Mouse (Mus musculus): ENCODE results near the gene Chac1.
A peak's percentile ranks its signal among the peaks of the same experiment; 100 is the strongest.

Gene Chac1

DNA sequence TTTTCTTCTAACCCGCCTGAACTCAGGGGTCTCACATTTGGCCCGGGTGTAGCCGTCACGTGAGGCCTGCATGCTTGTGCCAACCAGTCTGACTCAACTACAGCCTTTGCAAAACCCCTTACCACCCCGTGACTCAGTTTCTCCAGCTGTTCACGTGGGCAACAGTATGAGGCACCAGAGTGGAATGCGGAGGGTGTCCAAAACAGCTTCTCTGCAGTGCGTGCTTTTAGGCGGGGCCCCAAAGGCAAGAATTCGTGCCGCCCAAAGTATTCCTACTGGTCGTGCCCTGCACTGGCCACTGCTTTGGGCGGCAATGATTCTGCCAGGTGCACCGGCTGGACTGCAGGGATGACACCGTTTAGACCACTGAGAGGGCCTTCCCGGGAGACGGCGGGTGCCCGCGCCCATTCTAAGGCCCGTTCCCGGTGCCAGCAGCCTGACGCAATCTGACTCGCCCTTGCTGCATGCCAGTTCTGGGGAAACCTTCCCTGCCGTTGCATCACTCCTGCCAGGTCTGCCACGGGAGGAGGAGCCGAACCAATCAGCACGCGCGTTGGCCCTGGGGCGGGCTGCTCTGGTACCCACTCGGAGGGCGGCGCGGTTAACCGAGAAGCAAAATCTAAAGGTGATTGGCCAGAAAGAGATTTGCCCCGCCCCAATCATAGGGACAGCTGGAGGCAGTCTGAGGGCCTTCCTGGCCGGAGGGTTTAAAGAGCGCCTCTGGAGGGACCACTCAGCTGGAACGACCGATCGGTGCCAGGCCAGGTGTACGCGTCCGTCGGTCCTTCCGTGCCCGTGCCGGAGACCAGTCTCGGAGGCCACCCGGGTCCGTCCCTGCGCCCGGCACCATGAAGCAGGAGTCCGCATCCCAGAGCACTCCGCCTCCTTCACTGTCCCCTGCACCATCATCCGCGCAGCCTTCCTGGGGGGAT is at the start of gene Chac1:
TSS of gene Chac1 (plus strand) at position 675 of the 932 bp plus-strand sequence.
- peak; percentile 92 for DNase-seq (ENCODE audit: low read depth, low spot score)

DNA sequence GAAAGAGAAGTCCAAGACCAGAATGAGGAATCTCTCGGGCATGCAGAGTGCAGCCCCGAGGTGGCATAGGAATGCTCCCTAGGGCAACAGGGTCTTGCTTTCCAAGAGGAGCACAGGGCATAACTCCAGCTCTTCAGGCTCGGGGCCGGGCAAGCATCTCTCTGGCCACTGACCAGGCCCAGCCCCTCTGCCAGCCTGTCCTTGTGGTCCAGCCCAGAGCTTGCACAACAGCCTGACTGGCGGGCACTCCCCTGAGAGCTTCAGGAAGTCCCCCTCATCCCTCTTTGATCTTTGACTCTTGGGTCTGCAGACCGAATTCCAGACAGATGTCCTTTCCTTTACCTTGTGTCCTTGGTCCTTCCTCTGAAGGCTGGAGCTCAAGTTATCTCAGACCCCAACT is 48.2 kb upstream of the Chac1 start:
- DNase-seq (ENCODE audit: low read depth, low spot score), result no peak

DNA sequence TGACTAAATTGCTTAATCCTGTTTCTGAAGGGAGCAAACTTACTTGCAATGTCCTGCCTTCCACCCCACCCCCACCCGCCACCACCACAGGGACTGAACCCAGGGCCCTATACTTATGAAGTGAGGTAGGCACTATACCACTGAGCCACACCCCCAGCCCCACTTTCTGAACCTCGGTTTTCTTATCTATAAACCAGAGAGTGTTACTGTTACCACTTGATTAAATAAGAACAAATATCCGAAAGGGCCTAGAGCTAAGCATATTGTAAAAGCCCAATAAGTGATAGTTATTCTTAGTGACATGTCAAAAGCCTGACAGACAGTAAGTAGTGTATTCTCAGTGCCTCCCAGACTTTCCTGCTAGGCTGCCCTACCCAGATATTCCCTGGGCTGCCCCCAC is 46.6 kb upstream of the Chac1 start:
- no peak for DNase-seq (ENCODE audit: low read depth, low spot score)

DNA sequence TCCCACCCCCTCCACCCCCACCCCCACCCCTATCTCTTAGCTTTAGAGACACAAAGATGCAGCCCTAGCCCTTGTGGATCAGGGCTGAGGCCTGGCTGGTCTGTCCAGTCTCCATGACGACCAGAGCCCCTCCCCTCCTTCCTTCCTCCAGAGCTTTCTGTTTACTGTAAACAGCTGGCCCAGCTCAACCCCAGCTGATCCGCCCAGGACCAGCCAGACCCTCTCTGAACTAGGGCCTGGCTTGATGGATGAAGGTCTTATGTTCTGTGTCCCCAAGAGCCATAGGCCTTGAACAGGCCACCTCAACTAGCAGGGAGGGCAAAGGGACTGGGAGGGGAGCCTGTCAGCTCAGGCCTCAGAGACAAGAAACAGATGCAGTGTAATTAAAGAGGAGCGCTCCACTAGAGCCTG is 46.2 kb upstream of the Chac1 start:
- peak; percentile 74 for DNase-seq (ENCODE audit: low read depth, low spot score)

DNA sequence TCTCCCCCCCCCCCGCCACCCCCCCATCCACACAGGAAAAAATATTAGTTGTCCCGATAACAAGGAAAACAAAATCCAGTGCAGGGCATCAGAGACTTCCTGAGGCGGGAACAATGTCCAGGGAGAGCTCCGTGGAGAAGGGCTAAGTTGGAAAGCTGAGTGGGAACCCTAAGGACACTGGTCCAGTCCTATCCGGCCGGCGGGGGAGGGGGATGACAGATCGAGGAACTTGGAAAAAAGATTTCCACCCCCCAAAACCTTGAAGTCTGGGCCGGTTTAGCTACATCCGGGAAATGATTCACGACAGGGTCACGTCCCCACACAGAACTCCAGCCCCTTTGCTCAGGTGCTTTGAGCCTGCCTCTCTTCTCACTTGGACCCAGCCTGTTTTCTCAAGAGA is 39.5 kb upstream of the Chac1 start:
- DNase-seq (ENCODE audit: low read depth, low spot score), result no peak

DNA sequence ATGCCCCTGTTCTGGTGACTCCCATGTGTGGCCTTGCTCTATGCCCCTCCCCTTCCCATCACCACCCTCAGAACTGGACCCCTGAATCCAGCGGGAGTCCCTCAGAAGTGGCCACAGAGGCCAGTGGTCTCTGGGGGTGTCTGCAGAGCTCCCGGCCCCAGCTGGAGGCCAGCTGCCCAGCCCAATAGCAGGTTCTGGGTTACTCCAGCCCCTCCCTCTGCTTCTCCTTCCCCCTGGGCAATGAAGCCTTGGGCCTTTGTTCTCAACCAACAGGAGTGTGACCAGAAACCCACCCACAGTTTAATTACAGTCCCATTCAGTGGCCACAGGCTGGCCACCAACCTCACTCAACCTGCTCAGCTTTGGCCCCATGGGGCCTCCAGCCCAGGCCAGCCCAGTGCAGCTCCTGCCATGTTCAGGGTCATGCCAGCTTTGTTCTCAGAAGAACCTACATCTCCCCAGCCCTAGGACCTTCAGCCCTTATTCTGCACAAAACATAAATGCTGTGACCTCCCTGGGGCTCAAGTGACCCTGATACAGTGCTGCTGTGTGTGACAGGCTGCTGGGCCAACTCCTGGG is 38.6 kb upstream of the Chac1 start:
- DNase-seq (ENCODE audit: low read depth, low spot score), result no peak

DNA sequence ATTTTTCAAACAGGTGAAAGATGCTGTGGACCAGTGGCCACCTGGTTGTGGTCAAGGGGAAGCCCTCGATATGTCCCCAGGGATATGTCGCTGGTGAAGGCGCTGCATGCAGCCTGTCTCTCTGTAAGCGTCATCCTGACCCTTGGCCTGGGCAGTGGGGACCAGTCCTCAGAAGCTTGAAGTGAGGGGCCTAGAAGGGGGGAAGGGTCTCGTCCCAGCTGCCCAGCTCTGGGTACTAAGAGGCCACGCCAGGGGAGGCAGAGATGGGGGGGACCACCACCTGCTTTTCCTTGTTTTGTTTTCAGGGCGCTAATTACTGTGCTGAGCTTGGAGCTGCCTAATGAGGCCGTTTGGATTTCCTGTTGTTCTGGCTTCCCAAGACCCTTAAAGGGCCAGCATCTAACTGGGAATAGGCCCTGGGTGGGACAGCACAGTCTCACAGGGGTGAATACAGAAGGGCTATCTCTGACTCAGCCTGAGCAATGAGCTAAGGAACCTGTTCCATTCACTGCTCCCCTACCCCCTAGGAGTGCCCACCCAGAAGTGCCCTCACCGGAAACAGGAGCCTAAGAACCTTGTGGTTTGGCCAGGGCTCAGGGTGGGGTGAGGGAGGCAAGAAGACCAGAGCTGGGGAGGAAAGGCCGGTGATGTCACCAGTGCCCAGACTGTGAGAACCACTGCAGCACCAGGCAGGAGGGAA is 37.1 kb upstream of the Chac1 start:
- DNase-seq (ENCODE audit: low read depth, low spot score), result no peak

DNA sequence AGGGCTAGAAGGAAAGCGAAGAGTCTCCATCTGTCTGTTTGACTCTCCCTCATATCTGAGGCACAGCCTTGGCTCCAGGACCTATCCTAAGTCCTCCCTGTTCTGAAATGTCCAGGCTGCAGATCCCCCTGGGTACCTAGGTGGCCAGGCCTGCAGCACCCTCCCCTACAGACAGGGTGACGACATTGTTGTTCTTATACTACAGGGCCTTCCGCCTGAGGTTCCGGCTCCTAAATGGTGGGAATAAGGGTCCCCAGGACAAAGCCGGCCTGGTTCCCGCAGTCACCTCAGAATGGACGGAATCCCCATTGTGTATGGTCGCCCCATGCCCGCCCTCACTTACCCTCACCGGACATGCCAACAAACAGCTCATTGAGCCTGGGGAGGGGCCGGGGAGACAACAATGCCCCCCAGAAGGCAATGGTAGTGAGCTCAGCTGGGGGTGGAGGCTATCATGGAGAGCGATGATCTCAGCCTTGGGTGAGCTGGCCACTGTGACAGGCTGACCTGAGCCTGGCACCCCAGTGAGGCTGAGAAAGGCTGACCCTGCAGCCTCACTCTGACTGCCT is 36.2 kb upstream of the Chac1 start:
- DNase-seq (ENCODE audit: low read depth, low spot score), result no peak

DNA sequence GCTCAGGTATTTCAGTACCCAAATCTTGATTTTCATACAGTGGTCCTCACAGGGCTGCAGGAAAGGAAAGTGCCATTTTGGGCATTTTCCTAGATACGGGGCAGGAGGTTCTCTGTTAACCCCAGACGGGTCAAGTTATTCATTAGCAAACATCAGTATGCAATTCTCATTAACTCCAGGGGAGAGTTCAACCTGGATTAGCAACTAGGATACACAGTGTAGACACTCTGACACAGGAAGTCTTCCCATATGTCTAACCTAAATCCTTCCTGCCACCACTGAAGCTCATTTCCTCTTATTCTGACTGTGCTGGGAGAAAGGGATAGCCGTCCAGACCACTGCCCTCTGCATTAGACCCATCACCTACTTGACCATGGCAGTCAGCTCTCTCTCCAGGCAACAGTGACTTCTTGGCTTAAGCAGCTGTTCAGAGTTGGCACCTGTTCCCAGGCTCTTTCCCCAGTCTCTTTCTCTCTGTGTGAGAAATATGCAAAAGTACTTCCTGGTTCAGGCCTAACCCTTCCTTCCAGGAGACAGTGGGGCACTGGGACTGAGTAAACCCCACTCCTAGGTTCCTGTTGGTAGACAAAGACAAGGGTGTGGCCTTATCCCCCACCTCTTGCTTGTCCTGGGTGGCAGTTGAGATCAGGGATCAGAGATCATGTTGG is 32.9 kb upstream of the Chac1 start:
- no peak for DNase-seq (ENCODE audit: low read depth, low spot score)

DNA sequence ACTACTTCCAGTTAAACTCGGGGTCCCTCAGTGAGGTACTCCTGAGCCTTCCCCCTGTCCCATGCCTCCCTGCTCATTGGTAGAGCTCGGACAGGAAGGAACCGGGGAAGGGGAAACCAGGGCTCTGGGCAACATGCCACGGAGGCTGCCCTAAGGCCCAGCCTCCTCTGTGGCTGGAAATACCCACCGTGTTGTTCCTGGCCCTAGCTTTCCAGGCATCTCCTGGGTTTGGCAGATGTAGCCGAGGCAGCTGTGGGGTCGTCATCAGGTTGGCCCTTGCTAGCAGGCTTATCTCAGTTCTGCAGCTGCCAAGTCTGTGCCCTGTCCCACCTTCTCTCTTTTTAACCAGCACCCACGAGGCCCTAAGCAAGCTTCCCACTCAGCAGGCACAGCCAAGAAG is 30.5 kb upstream of the Chac1 start:
- no peak for DNase-seq (ENCODE audit: low read depth, low spot score)

DNA sequence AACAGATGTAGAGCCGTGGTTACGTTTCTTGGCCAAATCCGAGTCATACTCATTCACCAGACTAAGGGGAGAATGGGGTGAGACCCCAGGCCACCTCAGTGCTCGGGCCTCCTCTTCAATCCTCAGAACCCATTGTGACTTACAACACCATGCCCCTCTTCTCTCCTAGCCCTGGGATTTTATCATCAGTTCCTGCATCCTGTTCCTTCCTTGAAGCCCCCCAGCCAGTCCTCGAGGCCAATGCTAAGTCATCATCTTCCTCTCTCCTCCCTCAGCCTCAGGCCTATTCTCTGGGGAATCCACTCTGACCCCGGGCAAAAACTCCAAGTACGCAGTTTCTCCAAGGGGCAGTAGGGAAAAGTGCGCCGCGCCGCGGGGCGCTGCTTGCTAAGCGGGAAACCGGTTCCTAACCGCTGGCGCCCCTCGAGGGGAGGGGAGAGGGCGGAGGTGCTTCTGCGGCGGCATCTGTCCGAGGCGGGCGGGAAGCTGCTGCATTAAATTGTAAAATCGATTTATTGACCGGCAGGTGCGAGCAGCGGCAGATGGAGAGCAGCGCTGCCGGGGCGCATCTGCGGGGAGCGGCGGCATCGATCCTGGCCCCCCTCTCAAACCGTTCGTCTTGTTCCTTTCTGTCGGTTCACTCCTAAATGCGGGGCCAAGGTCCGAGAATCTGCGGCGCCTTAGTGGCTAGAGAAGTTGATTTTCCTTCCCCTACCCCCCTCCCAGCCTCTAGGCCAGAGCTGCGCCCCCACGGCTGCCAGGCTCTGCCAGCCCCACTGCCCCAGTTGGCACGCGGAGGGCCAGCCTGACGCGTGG is 29.1 kb upstream of the Chac1 start:
- DNase-seq (ENCODE audit: low read depth, low spot score), result peak; percentile 58

DNA sequence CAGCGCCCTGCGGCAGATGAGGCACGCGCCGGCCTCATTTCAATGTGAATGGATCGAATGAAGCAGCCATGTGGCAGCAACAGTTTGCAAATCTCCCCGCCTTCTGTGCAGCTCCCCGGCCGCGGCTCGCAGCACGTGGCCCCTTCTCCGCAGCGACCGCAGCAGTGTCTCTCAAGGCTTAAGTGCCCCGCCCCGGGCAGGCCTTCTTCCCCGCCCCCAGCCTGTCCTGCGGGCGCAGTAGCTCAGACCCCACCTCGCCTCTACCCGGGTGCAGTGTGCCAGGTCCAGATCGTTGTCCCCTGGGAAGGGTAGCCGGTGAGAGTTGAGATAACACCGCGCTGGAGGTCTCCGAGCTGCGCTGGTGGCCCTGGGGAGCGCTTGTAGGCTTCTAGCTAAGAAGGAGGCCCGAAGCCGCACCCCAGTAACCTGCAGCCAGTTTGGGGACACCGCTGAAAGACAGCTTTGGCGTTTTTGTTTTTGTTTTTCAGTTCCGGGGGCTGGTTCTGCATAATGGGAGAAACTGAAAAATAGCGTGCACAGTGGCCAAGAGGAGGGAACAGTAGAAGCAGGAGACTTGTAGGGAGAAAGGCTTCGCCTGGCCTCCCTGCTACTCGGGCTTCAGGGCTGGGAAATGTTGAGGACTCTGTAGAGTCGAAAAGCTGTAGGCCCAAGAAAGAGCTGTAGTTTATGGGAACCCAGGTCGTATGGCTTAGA is 28.3 kb upstream of the Chac1 start:
- DNase-seq (ENCODE audit: low read depth, low spot score), result peak; percentile 90

DNA sequence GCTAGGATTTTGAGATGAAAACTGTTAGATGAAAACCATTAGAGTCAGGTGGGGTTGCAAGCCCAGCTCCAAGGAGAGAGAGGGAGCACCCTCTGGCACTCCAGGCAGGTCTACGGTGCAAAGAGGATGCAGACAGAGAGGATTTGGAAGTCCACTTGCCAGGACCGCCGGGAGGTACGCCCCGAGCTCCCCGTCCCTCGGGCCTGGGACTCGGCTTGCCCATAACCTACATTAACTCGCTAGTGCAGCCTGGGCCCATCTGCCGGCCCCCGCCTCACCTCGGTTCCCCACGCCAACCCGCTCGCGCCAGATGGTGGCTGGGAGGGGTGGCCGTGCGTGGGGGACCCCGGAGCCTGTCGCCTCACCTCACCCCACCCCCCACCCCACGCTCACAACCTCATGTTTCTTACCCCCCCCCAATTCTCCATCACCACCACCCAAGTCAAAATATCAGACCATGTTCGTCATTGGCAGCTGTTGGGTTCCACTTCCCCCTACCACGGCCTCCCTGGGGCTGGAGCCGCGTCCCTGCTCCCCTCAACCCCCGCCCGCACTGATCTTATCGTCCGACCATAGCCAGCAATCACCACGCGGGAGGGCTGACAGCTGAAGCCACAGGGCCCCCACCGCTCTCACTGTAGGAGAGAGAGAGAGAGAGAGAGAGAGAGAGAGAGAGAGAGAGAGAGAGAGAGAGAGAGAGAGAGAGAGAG is 27.0 kb upstream of the Chac1 start:
- no peak for DNase-seq (ENCODE audit: low read depth, low spot score)

DNA sequence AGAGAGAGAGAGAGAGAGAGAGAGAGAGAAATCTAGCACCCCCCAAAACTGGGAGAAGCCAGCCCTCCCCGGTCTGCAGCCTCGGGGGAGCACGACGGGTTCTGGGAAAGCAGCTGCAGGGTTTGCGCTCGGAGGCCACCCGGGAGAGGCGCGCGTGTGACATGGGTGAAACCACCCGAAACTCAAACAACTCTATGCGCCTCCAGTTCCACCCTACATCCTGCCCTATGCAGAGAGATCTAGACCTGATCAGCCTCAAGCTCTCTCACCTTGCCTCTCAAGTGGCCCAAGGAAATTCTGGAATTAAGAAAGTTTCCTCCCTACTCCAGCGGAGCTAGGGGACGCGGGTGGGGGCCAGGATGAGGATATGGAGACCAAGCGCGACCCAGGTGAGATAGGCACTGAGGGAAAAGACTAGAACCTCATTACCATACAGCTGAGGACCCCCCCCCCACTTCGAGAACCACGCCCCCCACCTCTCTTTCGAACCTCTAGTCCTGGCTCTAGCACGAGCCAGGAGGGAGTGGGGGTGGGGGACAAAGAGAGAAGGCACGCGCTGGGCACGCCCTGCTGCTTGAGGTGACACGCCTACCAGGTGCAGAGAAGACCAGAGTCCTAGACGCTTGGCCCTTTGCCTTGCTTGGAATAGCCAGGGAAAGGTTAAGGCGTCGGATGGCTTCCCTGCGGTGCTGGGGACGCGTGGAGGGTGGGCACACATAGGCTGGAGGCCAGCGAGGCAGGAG is 26.3 kb upstream of the Chac1 start:
- peak; percentile 85 for DNase-seq (ENCODE audit: low read depth, low spot score)

DNA sequence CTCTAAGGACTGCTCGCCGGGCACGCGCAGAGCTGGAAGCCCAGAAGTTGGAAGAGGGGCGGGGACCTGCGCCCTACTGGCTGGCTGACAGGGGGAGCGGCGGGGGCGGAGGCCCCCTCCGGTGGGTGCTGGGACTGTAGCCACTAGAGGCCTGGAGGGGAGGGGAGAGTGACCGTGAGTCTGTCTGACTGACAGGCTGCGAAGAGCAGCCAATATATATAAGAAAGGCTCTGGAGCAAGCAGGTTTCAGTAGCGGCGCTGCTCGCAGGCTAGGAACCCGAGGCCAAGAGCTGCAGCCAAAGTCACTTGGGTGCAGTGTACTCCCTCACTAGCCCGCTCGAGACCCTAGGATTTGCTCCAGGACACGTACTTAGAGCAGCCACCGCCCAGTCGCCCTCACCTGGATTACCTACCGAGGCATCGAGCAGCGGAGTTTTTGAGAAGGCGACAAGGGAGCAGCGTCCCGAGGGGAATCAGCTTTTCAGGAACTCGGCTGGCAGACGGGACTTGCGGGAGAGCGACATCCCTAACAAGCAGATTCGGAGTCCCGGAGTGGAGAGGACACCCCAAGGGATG is 25.4 kb upstream of the Chac1 start, which contains the start of gene Dll4:
TSS of gene Dll4 (plus strand) at position 217 of the 576 bp plus-strand sequence.
- DNase-seq (ENCODE audit: low read depth, low spot score), result peak; percentile 67

DNA sequence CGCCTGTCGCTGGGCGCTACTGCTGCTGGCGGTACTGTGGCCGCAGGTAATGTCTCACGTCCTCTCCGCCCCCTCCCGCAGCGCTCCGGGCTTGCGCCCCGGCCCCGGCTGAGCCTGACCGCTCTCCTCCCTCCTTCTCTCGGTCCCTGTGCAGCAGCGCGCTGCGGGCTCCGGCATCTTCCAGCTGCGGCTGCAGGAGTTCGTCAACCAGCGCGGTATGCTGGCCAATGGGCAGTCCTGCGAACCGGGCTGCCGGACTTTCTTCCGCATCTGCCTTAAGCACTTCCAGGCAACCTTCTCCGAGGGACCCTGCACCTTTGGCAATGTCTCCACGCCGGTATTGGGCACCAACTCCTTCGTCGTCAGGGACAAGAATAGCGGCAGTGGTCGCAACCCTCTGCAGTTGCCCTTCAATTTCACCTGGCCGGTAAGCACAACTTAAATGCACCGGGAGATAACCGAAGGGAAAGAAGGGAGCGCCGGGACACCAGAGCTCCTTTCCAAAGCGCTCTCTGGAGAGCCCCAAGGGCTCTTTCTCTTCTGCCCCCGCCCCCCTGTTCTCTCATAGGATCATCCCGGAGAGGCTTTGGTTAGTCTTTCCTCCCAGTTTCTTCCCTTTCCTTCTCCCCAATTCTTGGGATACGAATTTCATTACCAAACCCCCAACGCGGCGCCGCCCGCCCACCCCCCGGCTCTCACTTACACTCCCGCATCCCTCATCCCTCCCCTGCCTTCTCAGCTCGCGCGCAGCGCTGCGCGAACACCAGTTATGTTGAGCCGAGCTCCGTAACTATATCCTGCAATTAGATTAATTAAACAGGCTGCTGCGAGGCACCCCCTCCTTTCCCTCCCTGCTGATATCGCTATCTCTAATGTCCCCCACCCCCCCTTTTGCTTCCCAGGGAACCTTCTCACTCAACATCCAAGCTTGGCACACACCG is 24.6 kb upstream of the Chac1 start:
- DNase-seq (ENCODE audit: low read depth, low spot score), result no peak

DNA sequence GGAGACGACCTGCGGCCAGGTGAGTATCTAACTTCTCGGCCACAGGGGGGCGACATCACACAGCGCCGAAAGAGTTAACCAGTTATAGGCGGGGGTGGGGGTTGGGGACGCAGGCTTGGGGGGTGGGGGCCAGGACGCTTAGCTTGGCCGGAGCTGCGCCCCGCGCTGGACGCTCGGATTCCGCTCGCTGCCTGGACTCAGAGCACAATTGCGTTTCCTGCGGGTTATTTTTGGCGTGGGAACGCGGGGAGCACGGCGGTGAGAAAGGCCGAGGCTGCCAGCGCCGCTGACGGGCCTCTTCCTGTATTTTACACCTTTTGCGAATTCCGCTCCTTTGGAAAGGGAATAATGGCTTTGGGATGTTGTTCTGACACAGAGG is 23.9 kb upstream of the Chac1 start:
- peak; percentile 72 for DNase-seq (ENCODE audit: low read depth, low spot score)
